Mouse (Mus musculus): ENCODE measurements around the gene Olfr531. TPM values are rescaled to one million over a fixed set of nuclear protein-coding genes. Genes with fewer than 3 reads are reported as not detected.

The Olfr531 gene
- not detected for polyA plus RNA-seq (2014; fragmentation: Illumina TruSeq; extraction: RNeasy Lipid Tissue Mini Kit (QIAGEN cat#74804); ENCODE audit: low read depth, low replicate concordance)

GRCm38 (mm10) chr7:140402818-140403217 is at the start of gene Olfr531:
Olfr531 (minus strand) TSS chr7:140402918.

GRCm38 (mm10) chr7:140421539-140421938 is 18.8 kb upstream of the Olfr531 start, which contains the start of gene Olfr532:
Olfr532 (minus strand) TSS chr7:140421639.

GRCm38 (mm10) chr7:140376231-140376630 is 26.5 kb downstream of the Olfr531 start, which contains the start of gene Olfr530:
Olfr530 (minus strand) TSS chr7:140376331.

GRCm38 (mm10) chr7:140361571-140361970 is 41.1 kb downstream of the Olfr531 start, which contains the start of gene Olfr60:
Olfr60 (minus strand) TSS chr7:140361671.

Other genes with a start within 250 kb of the Olfr531 start
- gene Sprn, start 248.0 kb downstream of the Olfr531 start, polyA plus RNA-seq (2014; fragmentation: Illumina TruSeq; extraction: RNeasy Lipid Tissue Mini Kit (QIAGEN cat#74804); ENCODE audit: low read depth, low replicate concordance), result not detected
- not detected for gene Olfr522, start 238.2 kb downstream of the Olfr531 start, polyA plus RNA-seq (2014; fragmentation: Illumina TruSeq; extraction: RNeasy Lipid Tissue Mini Kit (QIAGEN cat#74804); ENCODE audit: low read depth, low replicate concordance)
- not detected for gene Olfr523, start 229.7 kb downstream of the Olfr531 start, polyA plus RNA-seq (2014; fragmentation: Illumina TruSeq; extraction: RNeasy Lipid Tissue Mini Kit (QIAGEN cat#74804); ENCODE audit: low read depth, low replicate concordance)
- not detected for gene Olfr524, start 197.0 kb downstream of the Olfr531 start, polyA plus RNA-seq (2014; fragmentation: Illumina TruSeq; extraction: RNeasy Lipid Tissue Mini Kit (QIAGEN cat#74804); ENCODE audit: low read depth, low replicate concordance)
- gene Cd163l1, start 184.7 kb downstream of the Olfr531 start, polyA plus RNA-seq (2014; fragmentation: Illumina TruSeq; extraction: RNeasy Lipid Tissue Mini Kit (QIAGEN cat#74804); ENCODE audit: low read depth, low replicate concordance), result not detected
- not detected for gene 5830411N06Rik, start 155.6 kb downstream of the Olfr531 start, polyA plus RNA-seq (2014; fragmentation: Illumina TruSeq; extraction: RNeasy Lipid Tissue Mini Kit (QIAGEN cat#74804); ENCODE audit: low read depth, low replicate concordance)
- not detected for gene Olfr525, start 82.1 kb downstream of the Olfr531 start, polyA plus RNA-seq (2014; fragmentation: Illumina TruSeq; extraction: RNeasy Lipid Tissue Mini Kit (QIAGEN cat#74804); ENCODE audit: low read depth, low replicate concordance)
- not detected for gene Olfr527, start 68.9 kb downstream of the Olfr531 start, polyA plus RNA-seq (2014; fragmentation: Illumina TruSeq; extraction: RNeasy Lipid Tissue Mini Kit (QIAGEN cat#74804); ENCODE audit: low read depth, low replicate concordance)
- not detected for gene Olfr60, start 41.2 kb downstream of the Olfr531 start, polyA plus RNA-seq (2014; fragmentation: Illumina TruSeq; extraction: RNeasy Lipid Tissue Mini Kit (QIAGEN cat#74804); ENCODE audit: low read depth, low replicate concordance)
- gene Olfr530, start 26.6 kb downstream of the Olfr531 start, polyA plus RNA-seq (2014; fragmentation: Illumina TruSeq; extraction: RNeasy Lipid Tissue Mini Kit (QIAGEN cat#74804); ENCODE audit: low read depth, low replicate concordance), result not detected
- gene Olfr532, start 18.7 kb upstream of the Olfr531 start, polyA plus RNA-seq (2014; fragmentation: Illumina TruSeq; extraction: RNeasy Lipid Tissue Mini Kit (QIAGEN cat#74804); ENCODE audit: low read depth, low replicate concordance), result not detected
- gene Olfr533, start 60.5 kb upstream of the Olfr531 start, polyA plus RNA-seq (2014; fragmentation: Illumina TruSeq; extraction: RNeasy Lipid Tissue Mini Kit (QIAGEN cat#74804); ENCODE audit: low read depth, low replicate concordance), result not detected
- gene Olfr535, start 81.3 kb upstream of the Olfr531 start, polyA plus RNA-seq (2014; fragmentation: Illumina TruSeq; extraction: RNeasy Lipid Tissue Mini Kit (QIAGEN cat#74804); ENCODE audit: low read depth, low replicate concordance), result not detected
- gene Olfr536, start 104.5 kb upstream of the Olfr531 start, polyA plus RNA-seq (2014; fragmentation: Illumina TruSeq; extraction: RNeasy Lipid Tissue Mini Kit (QIAGEN cat#74804); ENCODE audit: low read depth, low replicate concordance), result not detected
- gene Olfr538, start 165.0 kb upstream of the Olfr531 start, polyA plus RNA-seq (2014; fragmentation: Illumina TruSeq; extraction: RNeasy Lipid Tissue Mini Kit (QIAGEN cat#74804); ENCODE audit: low read depth, low replicate concordance), result not detected
- gene Olfr46, start 198.4 kb upstream of the Olfr531 start, polyA plus RNA-seq (2014; fragmentation: Illumina TruSeq; extraction: RNeasy Lipid Tissue Mini Kit (QIAGEN cat#74804); ENCODE audit: low read depth, low replicate concordance), result not detected
- not detected for gene Olfr61, start 226.1 kb upstream of the Olfr531 start, polyA plus RNA-seq (2014; fragmentation: Illumina TruSeq; extraction: RNeasy Lipid Tissue Mini Kit (QIAGEN cat#74804); ENCODE audit: low read depth, low replicate concordance)
- gene Olfr53, start 243.5 kb upstream of the Olfr531 start, polyA plus RNA-seq (2014; fragmentation: Illumina TruSeq; extraction: RNeasy Lipid Tissue Mini Kit (QIAGEN cat#74804); ENCODE audit: low read depth, low replicate concordance), result not detected